Mouse (Mus musculus) liver, adult 2 months (tissue): ENCODE results near the gene Hnrnpa3.

Experiments used
- CTCF ChIP-seq: fragments of 200-500 bp; IDR thresholded peaks from 2 replicates; pipeline ENCODE4 v1.5.1; 2011; ENCODE audit warnings: low read depth, low read length, control low read depth
- POLR2A ChIP-seq: fragments of 200-500 bp; IDR thresholded peaks from 2 replicates; pipeline ENCODE4 v1.6.1; 2011; ENCODE audit warnings: low read length, control low read depth; ENCODE audit not compliant: insufficient read depth; ENCODE audit errors: extremely low read depth

GRCm38 (mm10) chr2:75698874-75699273, 39.8 kb downstream of the Hnrnpa3 start:
- TF ChIP-seq POLR2A (no peak), CTCF (no peak)
